Mouse (Mus musculus): Measurements from ENCODE around the gene Chd1. TPM values are rescaled to one million over a fixed set of nuclear protein-coding genes. Genes with fewer than 3 reads are reported as not detected.

Gene Chd1
- 55.0 TPM for polyA plus RNA-seq (2015; fragmentation: Illumina TruSeq; extraction: RNeasy Lipid Tissue Mini Kit (QIAGEN cat#74804); ENCODE audit: insufficient read depth, low replicate concordance)

GRCm38 (mm10) chr17:15704475-15705300 lies at the start of gene Chd1:
TSS of gene Chd1 (plus strand) at chr17:15704967.

Other genes with a start within 250 kb of the Chd1 start
- gene Psmb1, start 205.2 kb upstream of the Chd1 start, polyA plus RNA-seq (2015; fragmentation: Illumina TruSeq; extraction: RNeasy Lipid Tissue Mini Kit (QIAGEN cat#74804); ENCODE audit: insufficient read depth, low replicate concordance), result 153 TPM
- 68.8 TPM for gene Tbp, start 205.1 kb upstream of the Chd1 start, polyA plus RNA-seq (2015; fragmentation: Illumina TruSeq; extraction: RNeasy Lipid Tissue Mini Kit (QIAGEN cat#74804); ENCODE audit: insufficient read depth, low replicate concordance)
- 54.0 TPM for gene Pdcd2, start 177.7 kb upstream of the Chd1 start, polyA plus RNA-seq (2015; fragmentation: Illumina TruSeq; extraction: RNeasy Lipid Tissue Mini Kit (QIAGEN cat#74804); ENCODE audit: insufficient read depth, low replicate concordance)
- 34.3 TPM for gene Prdm9, start 140.6 kb upstream of the Chd1 start, polyA plus RNA-seq (2015; fragmentation: Illumina TruSeq; extraction: RNeasy Lipid Tissue Mini Kit (QIAGEN cat#74804); ENCODE audit: insufficient read depth, low replicate concordance)
- 5.9 TPM for gene Rgmb, start 126.1 kb downstream of the Chd1 start, polyA plus RNA-seq (2015; fragmentation: Illumina TruSeq; extraction: RNeasy Lipid Tissue Mini Kit (QIAGEN cat#74804); ENCODE audit: insufficient read depth, low replicate concordance)

Data from spleen, adult 10 weeks (tissue).